Mouse (Mus musculus): ENCODE measurements around the gene Palld. TPM values are rescaled to one million over a fixed set of nuclear protein-coding genes. Genes with fewer than 3 reads are reported as not detected.

Palld gene
- polyA plus RNA-seq, 1 experiment from 2014 or later = 71.1 TPM

GRCm38 (mm10) chr8:61557036-61557435, 345.5 kb downstream of the Palld start:
- no peak overlapping the region for H3K27ac ChIP-seq
- no peak for DNase-seq (ENCODE audit: low spot score)
- H3K4me3 ChIP-seq = no peak overlapping the region
- no peaks in the 10 kb centered on the region for H3K9me3 ChIP-seq (replicated peaks)
- H3K27me3 ChIP-seq (ENCODE audit: low read depth, poor library complexity, severe bottlenecking) = no peaks in the 10 kb centered on the region
- 0 out of 2 replicates have a peak, but pooled peaks cover 2% of the 10 kb centered on the region for H3K36me3 ChIP-seq
- H3K4me1 ChIP-seq = peaks cover 21% of the 10 kb centered on the region

- WGBS = 82% methylated on average over 8 of the region's 8 CpGs
- H3K9me3 ChIP-seq (replicated peaks) = no peaks in the 10 kb centered on the region
- H3K4me1 ChIP-seq = peaks cover 25% of the 10 kb centered on the region
- no peak overlapping the region for H3K4me3 ChIP-seq
- no peak overlapping the region for H3K27ac ChIP-seq
- H3K27me3 ChIP-seq (ENCODE audit: low read depth, poor library complexity, severe bottlenecking) = no peaks in the 10 kb centered on the region
- DNase-seq (ENCODE audit: low spot score) = no peak
- H3K36me3 ChIP-seq = 0 out of 2 replicates have a peak, but pooled peaks cover 2% of the 10 kb centered on the region
Measured at GRCm38 (mm10) chr8:61556219-61556618, 346.3 kb downstream of the Palld start.

- no peak overlapping the region for H3K4me3 ChIP-seq
- H3K27ac ChIP-seq = no peak overlapping the region
- H3K27me3 ChIP-seq (ENCODE audit: low read depth, poor library complexity, severe bottlenecking) = no peaks in the 10 kb centered on the region
- peaks cover 24% of the 10 kb centered on the region for H3K4me1 ChIP-seq
- 83% methylated on average over 6 of the region's 6 CpGs for WGBS
- DNase-seq (ENCODE audit: low spot score) = no peak
- no peaks in the 10 kb centered on the region for H3K9me3 ChIP-seq (replicated peaks)
- H3K36me3 ChIP-seq = peaks cover 5% of the 10 kb centered on the region
Measured at GRCm38 (mm10) chr8:61555343-61555742, 347.1 kb downstream of the Palld start.

GRCm38 (mm10) chr8:61552755-61553402, 349.6 kb downstream of the Palld start:
- H3K4me3 ChIP-seq = no peak overlapping the region
- H3K27me3 ChIP-seq (ENCODE audit: low read depth, poor library complexity, severe bottlenecking) = peaks cover 4% of the 10 kb centered on the region; the same call in 1 of the 2 replicates
- no peak for DNase-seq (ENCODE audit: low spot score)
- peaks cover 12% of the 10 kb centered on the region; the same call in 1 of the 2 replicates for H3K9me3 ChIP-seq (replicated peaks)
- no peak overlapping the region for H3K27ac ChIP-seq
- 86% methylated on average over 8 of the region's 8 CpGs for WGBS
- H3K36me3 ChIP-seq = peaks cover 29% of the 10 kb centered on the region
- H3K4me1 ChIP-seq = peaks cover 17% of the 10 kb centered on the region

- WGBS = 59% methylated on average over 6 of the region's 6 CpGs
- Histone ChIP-seq H3K27me3 (ENCODE audit: low read depth, poor library complexity, severe bottlenecking) (peaks cover 4% of the 10 kb centered on the region; the same call in 1 of the 2 replicates), H3K4me3 (no peak overlapping the region), H3K27ac (no peak overlapping the region), H3K4me1 (peaks cover 17% of the 10 kb centered on the region), H3K9me3 (replicated peaks) (peaks cover 12% of the 10 kb centered on the region; the same call in 1 of the 2 replicates), H3K36me3 (peaks cover 34% of the 10 kb centered on the region)
- peak; percentile 36 for DNase-seq (ENCODE audit: low spot score)
Measured at GRCm38 (mm10) chr8:61552221-61552620, 350.3 kb downstream of the Palld start.

- DNase-seq (ENCODE audit: low spot score) = peak; percentile 53
- H3K4me1 ChIP-seq = peaks cover 17% of the 10 kb centered on the region
- peaks cover 12% of the 10 kb centered on the region; the same call in 1 of the 2 replicates for H3K9me3 ChIP-seq (replicated peaks)
- H3K27ac ChIP-seq = no peak overlapping the region
- peak overlapping the region; percentile 20; the same call in 1 of the 2 replicates for H3K4me3 ChIP-seq
- H3K27me3 ChIP-seq (ENCODE audit: low read depth, poor library complexity, severe bottlenecking) = peaks cover 4% of the 10 kb centered on the region; the same call in 1 of the 2 replicates
- peaks cover 47% of the 10 kb centered on the region for H3K36me3 ChIP-seq
- WGBS = 36% methylated on average over 27 of the region's 27 CpGs
Measured at GRCm38 (mm10) chr8:61550006-61550748, 352.3 kb downstream of the Palld start.

- H3K36me3 ChIP-seq = peaks cover 53% of the 10 kb centered on the region
- no peak overlapping the region for H3K27ac ChIP-seq
- WGBS = 55% methylated on average over 41 of the region's 41 CpGs
Measured at GRCm38 (mm10) chr8:61549585-61549984, 352.9 kb downstream of the Palld start.

GRCm38 (mm10) chr8:61539828-61540500, 362.5 kb downstream of the Palld start:
- H3K27ac ChIP-seq = no peak overlapping the region
- H3K9me3 ChIP-seq (replicated peaks) = no peaks in the 10 kb centered on the region
- DNase-seq (ENCODE audit: low spot score) = peak; percentile 87
- H3K4me3 ChIP-seq = no peak overlapping the region
- 53% methylated on average over 7 of the region's 7 CpGs for WGBS
- H3K4me1 ChIP-seq = no peaks in the 10 kb centered on the region
- H3K27me3 ChIP-seq (ENCODE audit: low read depth, poor library complexity, severe bottlenecking) = no peaks in the 10 kb centered on the region
- peaks cover 53% of the 10 kb centered on the region for H3K36me3 ChIP-seq

More at GRCm38 (mm10) chr8:61549585-61549984, 352.9 kb downstream of the Palld start:
- peaks cover 4% of the 10 kb centered on the region; the same call in 1 of the 2 replicates for H3K27me3 ChIP-seq (ENCODE audit: low read depth, poor library complexity, severe bottlenecking)
- H3K4me3 ChIP-seq = peak overlapping the region; percentile 20; the same call in 1 of the 2 replicates
- H3K4me1 ChIP-seq = peaks cover 17% of the 10 kb centered on the region
- DNase-seq (ENCODE audit: low spot score) = no peak
- H3K9me3 ChIP-seq (replicated peaks) = peaks cover 12% of the 10 kb centered on the region; the same call in 1 of the 2 replicates

- Histone ChIP-seq H3K4me1 (0 out of 2 replicates have a peak, but pooled peaks cover 7% of the 10 kb centered on the region), H3K27ac (no peak overlapping the region), H3K36me3 (peaks cover 64% of the 10 kb centered on the region), H3K9me3 (replicated peaks) (no peaks in the 10 kb centered on the region), H3K4me3 (no peak overlapping the region), H3K27me3 (ENCODE audit: low read depth, poor library complexity, severe bottlenecking) (no peaks in the 10 kb centered on the region)
- WGBS = 90% methylated on average over 5 of the region's 5 CpGs
- no peak for DNase-seq (ENCODE audit: low spot score)
Measured at GRCm38 (mm10) chr8:61537471-61537870, 365.0 kb downstream of the Palld start.

- Histone ChIP-seq H3K4me1 (0 out of 2 replicates have a peak, but pooled peaks cover 7% of the 10 kb centered on the region), H3K27ac (no peak overlapping the region), H3K27me3 (ENCODE audit: low read depth, poor library complexity, severe bottlenecking) (no peaks in the 10 kb centered on the region), H3K36me3 (peaks cover 79% of the 10 kb centered on the region), H3K4me3 (no peak overlapping the region), H3K9me3 (replicated peaks) (no peaks in the 10 kb centered on the region)
- WGBS = 73% methylated on average over 11 of the region's 11 CpGs
- DNase-seq (ENCODE audit: low spot score) = no peak
Measured at GRCm38 (mm10) chr8:61535472-61535871, 367.0 kb downstream of the Palld start.

GRCm38 (mm10) chr8:61533356-61533926, 369.0 kb downstream of the Palld start:
- H3K4me3 ChIP-seq = no peak overlapping the region
- H3K9me3 ChIP-seq (replicated peaks) = no peaks in the 10 kb centered on the region
- no peaks in the 10 kb centered on the region for H3K27me3 ChIP-seq (ENCODE audit: low read depth, poor library complexity, severe bottlenecking)
- H3K36me3 ChIP-seq = peaks cover 95% of the 10 kb centered on the region
- 53% methylated on average over 16 of the region's 16 CpGs for WGBS
- no peak for DNase-seq (ENCODE audit: low spot score)
- H3K4me1 ChIP-seq = 0 out of 2 replicates have a peak, but pooled peaks cover 7% of the 10 kb centered on the region
- no peak overlapping the region for H3K27ac ChIP-seq

- no peak for DNase-seq (ENCODE audit: low spot score)
- Histone ChIP-seq H3K9me3 (replicated peaks) (no peaks in the 10 kb centered on the region), H3K27me3 (ENCODE audit: low read depth, poor library complexity, severe bottlenecking) (no peaks in the 10 kb centered on the region), H3K4me1 (0 out of 2 replicates have a peak, but pooled peaks cover 7% of the 10 kb centered on the region), H3K27ac (no peak overlapping the region), H3K4me3 (no peak overlapping the region), H3K36me3 (peaks cover 95% of the 10 kb centered on the region)
- 90% methylated on average over 5 of the region's 5 CpGs for WGBS
Measured at GRCm38 (mm10) chr8:61532831-61533230, 369.7 kb downstream of the Palld start.
